Mouse (Mus musculus): Measurements from ENCODE around the gene Ccdc9. TPM values are rescaled to one million over a fixed set of nuclear protein-coding genes. Genes with fewer than 3 reads are reported as not detected.

Ccdc9 gene
- polyA plus RNA-seq, 1 experiment from 2014 or later: 22.7 TPM

DNA sequence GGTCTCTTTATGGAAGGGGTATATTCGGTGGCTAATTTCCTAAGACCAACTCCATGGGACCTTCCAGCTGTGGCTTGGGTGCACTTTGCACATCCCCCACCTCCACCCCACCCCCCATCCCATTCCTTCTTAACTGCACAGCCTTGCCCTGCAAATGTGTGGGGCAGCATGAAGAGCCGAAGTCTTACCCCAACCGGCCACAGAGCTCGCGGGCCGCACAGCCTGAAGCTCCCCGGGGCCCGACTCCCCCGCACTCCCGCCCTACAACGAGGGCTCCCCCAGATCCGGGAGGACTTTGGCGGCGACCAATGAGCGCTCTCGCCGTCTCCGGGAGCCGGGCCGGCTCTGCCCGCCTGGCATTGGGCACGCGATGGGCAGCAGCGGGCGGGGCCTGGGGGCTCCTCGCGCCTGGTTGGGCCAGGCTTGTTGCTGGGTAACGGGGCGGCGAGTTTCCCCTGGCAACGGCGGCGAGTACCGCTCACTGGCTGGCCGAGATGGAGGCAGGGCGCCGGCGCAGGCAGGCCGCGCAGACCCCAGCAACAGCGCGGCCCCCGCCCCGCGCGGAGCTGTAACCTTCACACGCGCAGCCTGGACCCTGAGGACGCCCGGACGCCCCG, 12.9 kb upstream of the Ccdc9 start:
- WGBS: under 1% methylated on average over 52 of the region's 52 CpGs
- H3K27me3 ChIP-seq (ENCODE audit: insufficient read depth, low read length): no peaks in the 10 kb centered on the region
- H3K27ac ChIP-seq (ENCODE audit: low read depth): no peak overlapping the region; the same call in 1 of the 2 replicates
- no peak for TF ChIP-seq CTCF (IDR thresholded peaks at IDR 0.05; ENCODE audit: low read depth)
- peak overlapping the region; percentile 41 for H3K4me3 ChIP-seq (ENCODE audit: low read depth, low read length)
- no peaks in the 10 kb centered on the region for H3K4me1 ChIP-seq (ENCODE audit: insufficient read depth)
- no peaks in the 10 kb centered on the region for H3K36me3 ChIP-seq (ENCODE audit: insufficient read depth)
- ATAC-seq (ENCODE audit: insufficient read depth): peak; percentile 71
- H3K9me3 ChIP-seq (ENCODE audit: low read depth, low read length): no peaks in the 10 kb centered on the region
- peak overlapping the region; percentile 81 for H3K4me2 ChIP-seq
- peak; percentile 88 for DNase-seq
- H3K9ac ChIP-seq: peak overlapping the region; percentile 47

DNA sequence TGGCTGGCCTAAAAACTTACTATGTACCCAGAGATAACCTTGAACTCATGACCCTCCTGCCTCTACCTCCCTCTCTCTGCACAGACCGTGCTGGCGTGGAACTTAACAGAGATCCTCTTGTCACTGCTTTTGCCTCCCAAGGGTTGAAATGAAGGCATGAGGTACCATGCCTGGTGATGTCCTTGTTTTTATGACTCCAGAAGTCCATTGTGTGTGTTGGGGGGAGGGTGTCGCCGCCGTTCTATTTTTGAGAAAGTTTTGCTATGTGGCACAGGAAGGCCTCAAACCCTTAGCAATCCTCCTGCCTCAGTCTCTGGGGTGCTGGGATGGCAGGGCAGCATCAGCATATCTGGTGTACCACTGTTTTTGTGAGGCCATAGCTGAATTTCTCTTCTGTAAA, 12.3 kb upstream of the Ccdc9 start:
- ATAC-seq (ENCODE audit: insufficient read depth) (no peak), DNase-seq (no peak)
- Histone ChIP-seq H3K27ac (ENCODE audit: low read depth) (no peak overlapping the region), H3K4me2 (peak overlapping the region; percentile 81), H3K9me3 (ENCODE audit: low read depth, low read length) (no peaks in the 10 kb centered on the region), H3K4me1 (ENCODE audit: insufficient read depth) (no peaks in the 10 kb centered on the region), H3K27me3 (ENCODE audit: insufficient read depth, low read length) (no peaks in the 10 kb centered on the region), H3K9ac (no peak overlapping the region), H3K4me3 (ENCODE audit: low read depth, low read length) (0 out of 2 replicates have a peak overlapping the region, but pooled peaks have one; percentile 41), H3K36me3 (ENCODE audit: insufficient read depth) (no peaks in the 10 kb centered on the region)
- TF ChIP-seq CTCF (IDR thresholded peaks at IDR 0.05; ENCODE audit: low read depth): no peak
- 68% methylated on average over 5 of the region's 5 CpGs for WGBS

DNA sequence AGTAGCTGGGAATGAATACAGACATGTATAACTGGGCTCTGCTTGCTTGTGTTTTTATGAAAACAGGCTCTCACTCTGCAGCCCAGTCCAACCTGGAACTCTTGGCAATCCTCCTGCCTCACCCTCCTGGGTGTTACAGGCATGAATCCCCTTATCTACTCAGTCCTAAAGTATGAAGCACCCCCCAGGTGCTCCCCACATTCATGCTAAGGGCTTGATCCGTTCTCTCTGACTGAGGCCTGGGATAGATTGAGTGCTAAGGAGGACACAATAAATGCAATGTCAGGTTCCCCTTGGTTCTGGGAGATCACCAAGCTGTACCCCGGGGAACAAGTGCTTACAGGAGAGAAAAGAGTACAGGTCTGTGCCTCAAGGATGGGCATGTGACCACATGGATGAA, 11.0 kb upstream of the Ccdc9 start:
- WGBS: 47% methylated on average over 2 of the region's 2 CpGs
- DNase-seq (no peak), ATAC-seq (ENCODE audit: insufficient read depth) (no peak)
- H3K9me3 ChIP-seq (ENCODE audit: low read depth, low read length): no peaks in the 10 kb centered on the region
- peak overlapping the region; percentile 73; the same call in 1 of the 2 replicates for H3K4me2 ChIP-seq
- peak overlapping the region; percentile 21; the same call in 1 of the 2 replicates for H3K9ac ChIP-seq
- TF ChIP-seq CTCF (IDR thresholded peaks at IDR 0.05; ENCODE audit: low read depth): no peak
- H3K36me3 ChIP-seq (ENCODE audit: insufficient read depth): no peaks in the 10 kb centered on the region
- H3K4me1 ChIP-seq (ENCODE audit: insufficient read depth): no peaks in the 10 kb centered on the region
- H3K27ac ChIP-seq (ENCODE audit: low read depth): no peak overlapping the region
- no peaks in the 10 kb centered on the region for H3K27me3 ChIP-seq (ENCODE audit: insufficient read depth, low read length)
- no peak overlapping the region for H3K4me3 ChIP-seq (ENCODE audit: low read depth, low read length)

DNA sequence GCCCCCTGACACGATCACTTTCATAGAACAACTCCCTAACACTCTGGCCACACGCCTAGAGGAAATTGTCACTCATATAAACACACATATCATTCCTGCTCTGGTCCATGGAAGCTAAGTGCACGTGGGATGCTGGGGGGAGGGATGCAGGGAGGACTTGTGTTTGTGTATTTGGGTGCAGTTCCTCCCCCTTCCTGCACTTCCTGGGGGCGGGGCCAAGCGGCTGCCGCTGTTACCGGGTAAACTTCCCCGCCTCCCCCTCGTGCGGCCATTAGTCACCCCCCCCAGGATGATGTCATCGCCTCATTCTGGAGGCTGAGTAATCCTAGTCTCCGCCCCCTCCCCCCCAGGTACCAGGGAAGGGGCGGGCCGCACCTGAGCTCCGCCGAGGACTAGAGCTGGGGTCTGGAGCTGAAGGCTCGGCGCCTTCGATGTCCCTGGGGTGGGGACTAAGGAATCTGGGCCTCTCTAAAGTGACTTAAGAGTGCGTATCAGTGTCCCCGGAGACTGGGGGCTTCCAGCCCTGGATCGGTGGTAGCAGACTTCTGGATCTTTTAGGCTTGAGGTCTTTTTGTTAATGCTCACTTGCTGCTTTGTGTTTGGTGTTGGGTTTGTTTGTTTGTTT, 10.3 kb upstream of the Ccdc9 start:
- TF ChIP-seq CTCF (IDR thresholded peaks at IDR 0.05; ENCODE audit: low read depth): peak; percentile 56
- Histone ChIP-seq H3K9ac (peak overlapping the region; percentile 21), H3K27ac (ENCODE audit: low read depth) (peak overlapping the region; percentile 76; the same call in 1 of the 2 replicates), H3K4me1 (ENCODE audit: insufficient read depth) (no peaks in the 10 kb centered on the region), H3K4me3 (ENCODE audit: low read depth, low read length) (peak overlapping the region; percentile 26), H3K9me3 (ENCODE audit: low read depth, low read length) (no peaks in the 10 kb centered on the region), H3K27me3 (ENCODE audit: insufficient read depth, low read length) (no peaks in the 10 kb centered on the region), H3K36me3 (ENCODE audit: insufficient read depth) (no peaks in the 10 kb centered on the region), H3K4me2 (peak overlapping the region; percentile 73)
- WGBS: 1% methylated on average over 22 of the region's 22 CpGs
- peak; percentile 11 for ATAC-seq (ENCODE audit: insufficient read depth)
- DNase-seq: peak; percentile 91

DNA sequence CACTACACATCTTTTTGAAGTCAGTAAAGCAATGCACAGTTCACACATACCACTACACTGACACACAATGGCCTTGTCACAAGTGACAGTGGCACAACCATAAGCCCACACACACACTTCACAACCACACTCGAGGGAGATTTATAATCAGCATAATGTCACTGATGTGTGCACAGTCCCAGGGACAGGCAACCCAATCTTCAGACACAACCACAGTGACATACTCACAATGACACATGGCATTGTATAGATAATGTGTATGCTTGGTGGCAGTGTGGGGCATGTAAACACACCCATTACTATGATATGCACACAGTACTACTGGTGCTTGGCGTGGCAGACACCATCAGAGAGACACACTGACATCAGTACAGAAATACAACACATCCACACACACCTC, 9.6 kb upstream of the Ccdc9 start:
- no peaks in the 10 kb centered on the region for H3K9me3 ChIP-seq (ENCODE audit: low read depth, low read length)
- no peak for DNase-seq
- no peak for TF ChIP-seq CTCF (IDR thresholded peaks at IDR 0.05; ENCODE audit: low read depth)
- no peak overlapping the region for H3K9ac ChIP-seq
- H3K4me1 ChIP-seq (ENCODE audit: insufficient read depth): no peaks in the 10 kb centered on the region
- H3K4me2 ChIP-seq: peak overlapping the region; percentile 73
- H3K36me3 ChIP-seq (ENCODE audit: insufficient read depth): no peaks in the 10 kb centered on the region
- H3K4me3 ChIP-seq (ENCODE audit: low read depth, low read length): no peak overlapping the region
- H3K27me3 ChIP-seq (ENCODE audit: insufficient read depth, low read length): no peaks in the 10 kb centered on the region
- ATAC-seq (ENCODE audit: insufficient read depth): 0 out of 2 replicates have a peak, but pooled peaks have one; percentile 2
- WGBS: 21% methylated on average over 2 of the region's 2 CpGs
- H3K27ac ChIP-seq (ENCODE audit: low read depth): peak overlapping the region; percentile 76

DNA sequence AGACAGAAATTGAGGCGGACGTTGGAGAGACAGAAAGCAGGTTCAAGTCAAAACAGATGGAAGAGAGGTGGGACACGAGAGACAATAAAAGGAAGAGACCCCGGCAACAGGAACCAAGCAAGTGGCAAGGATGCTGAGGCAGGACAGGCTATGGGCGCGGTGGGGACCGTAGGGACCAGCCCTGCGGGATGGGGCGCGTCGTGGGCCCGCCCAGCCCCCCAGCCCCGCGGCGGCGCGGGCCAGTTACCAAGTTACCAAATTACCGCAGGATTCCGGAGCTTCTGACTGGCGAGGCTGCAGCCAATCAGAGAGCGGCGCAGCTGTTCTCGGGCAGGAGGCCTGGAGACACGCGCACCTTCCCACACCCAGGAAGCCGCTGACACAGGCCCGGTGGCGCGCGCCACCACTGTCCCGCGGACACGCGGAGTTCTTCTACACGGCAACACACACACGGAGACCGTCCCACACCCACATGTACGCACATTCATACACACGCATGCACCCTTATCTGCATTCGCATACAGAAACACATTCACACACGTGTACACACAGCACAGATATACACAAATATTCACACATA, 8.8 kb upstream of the Ccdc9 start:
- no peak for TF ChIP-seq CTCF (IDR thresholded peaks at IDR 0.05; ENCODE audit: low read depth)
- ATAC-seq (ENCODE audit: insufficient read depth) (peak; percentile 53), DNase-seq (peak; percentile 86)
- Histone ChIP-seq H3K4me2 (peak overlapping the region; percentile 73), H3K27ac (ENCODE audit: low read depth) (peak overlapping the region; percentile 78), H3K4me1 (ENCODE audit: insufficient read depth) (no peaks in the 10 kb centered on the region), H3K27me3 (ENCODE audit: insufficient read depth, low read length) (no peaks in the 10 kb centered on the region), H3K9ac (peak overlapping the region; percentile 38), H3K36me3 (ENCODE audit: insufficient read depth) (no peaks in the 10 kb centered on the region), H3K4me3 (ENCODE audit: low read depth, low read length) (peak overlapping the region; percentile 38), H3K9me3 (ENCODE audit: low read depth, low read length) (no peaks in the 10 kb centered on the region)
- WGBS: 2% methylated on average over 40 of the region's 41 CpGs

DNA sequence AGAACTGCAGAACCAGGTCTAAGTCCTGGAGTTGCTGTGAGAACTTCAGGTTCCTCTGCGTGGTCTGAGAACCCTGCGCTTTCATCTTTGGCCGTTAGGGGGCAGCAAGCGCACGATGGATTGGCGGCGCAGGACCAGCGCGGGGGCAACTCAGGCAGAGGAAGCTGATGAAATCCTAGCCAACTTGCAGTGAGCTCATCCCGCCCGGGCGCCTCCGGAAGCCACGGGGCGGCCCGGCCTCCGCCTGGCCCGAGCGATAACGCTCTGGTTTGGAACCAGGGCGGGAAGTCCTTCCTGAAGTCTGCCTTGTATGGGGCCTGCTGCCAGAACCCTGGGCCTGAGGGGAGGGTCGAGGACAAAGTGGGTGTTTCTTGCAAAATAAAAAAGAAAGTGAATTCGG, 8.2 kb upstream of the Ccdc9 start:
- Histone ChIP-seq H3K4me2 (peak overlapping the region; percentile 73), H3K36me3 (ENCODE audit: insufficient read depth) (no peaks in the 10 kb centered on the region), H3K4me1 (ENCODE audit: insufficient read depth) (no peaks in the 10 kb centered on the region), H3K27me3 (ENCODE audit: insufficient read depth, low read length) (no peaks in the 10 kb centered on the region), H3K4me3 (ENCODE audit: low read depth, low read length) (peak overlapping the region; percentile 38), H3K9ac (peak overlapping the region; percentile 38), H3K27ac (ENCODE audit: low read depth) (peak overlapping the region; percentile 78), H3K9me3 (ENCODE audit: low read depth, low read length) (no peaks in the 10 kb centered on the region)
- DNase-seq (peak; percentile 98), ATAC-seq (ENCODE audit: insufficient read depth) (peak; percentile 82)
- under 1% methylated on average over 23 of the region's 23 CpGs for WGBS
- TF ChIP-seq CTCF (IDR thresholded peaks at IDR 0.05; ENCODE audit: low read depth): peak; percentile 99
